Mouse (Mus musculus): ENCODE measurements around the gene Cela3a. TPM values are rescaled to one million over a fixed set of nuclear protein-coding genes. Genes with fewer than 3 reads are reported as not detected.
A peak's percentile ranks its signal among the peaks of the same experiment; 100 is the strongest.
"Not testable (repeated sequence)": the region's sequence is repeated elsewhere in the genome, so short reads cannot be mapped to it uniquely, and the experiment has no call there.

Gene Cela3a
- not detected in 2 replicates for total RNA-seq (2021)
- long read RNA-seq = 0 reads

- no peak for DNase-seq
Measured at GRCm38 (mm10) chr4:137409691-137410090, at the start of gene Cela3a. Cela3a (minus strand) TSS chr4:137409791.

GRCm38 (mm10) chr4:137458861-137459260, 49.3 kb upstream of the Cela3a start:
- DNase-seq = no peak

- no peak for DNase-seq
Measured at GRCm38 (mm10) chr4:137458310-137458709, 48.7 kb upstream of the Cela3a start.

- DNase-seq = no peak
Measured at GRCm38 (mm10) chr4:137457292-137457691, 47.7 kb upstream of the Cela3a start.

GRCm38 (mm10) chr4:137456581-137456980, 47.0 kb upstream of the Cela3a start:
- no peak for DNase-seq

GRCm38 (mm10) chr4:137454582-137454981, 45.0 kb upstream of the Cela3a start:
- no peak for DNase-seq

- no peak for DNase-seq
Measured at GRCm38 (mm10) chr4:137453234-137453767, 43.7 kb upstream of the Cela3a start, which contains the start of gene 1700013G24Rik. 1700013G24Rik (plus strand) TSS chr4:137453284.

GRCm38 (mm10) chr4:137452190-137452589, 42.6 kb upstream of the Cela3a start:
- DNase-seq = no peak

GRCm38 (mm10) chr4:137449715-137450114, 40.1 kb upstream of the Cela3a start:
- DNase-seq = no peak

GRCm38 (mm10) chr4:137449132-137449531, 39.5 kb upstream of the Cela3a start:
- no peak for DNase-seq

- DNase-seq = no peak
Measured at GRCm38 (mm10) chr4:137448641-137449040, 39.0 kb upstream of the Cela3a start.

GRCm38 (mm10) chr4:137448197-137448596, 38.6 kb upstream of the Cela3a start:
- peak; percentile 79 for DNase-seq

GRCm38 (mm10) chr4:137447363-137448196, 38.0 kb upstream of the Cela3a start:
- DNase-seq = no peak

- DNase-seq = no peak
Measured at GRCm38 (mm10) chr4:137445881-137446280, 36.3 kb upstream of the Cela3a start.

GRCm38 (mm10) chr4:137443625-137444024, 34.0 kb upstream of the Cela3a start:
- peak; percentile 83 for DNase-seq

- DNase-seq = no peak
Measured at GRCm38 (mm10) chr4:137441332-137441731, 31.7 kb upstream of the Cela3a start.

GRCm38 (mm10) chr4:137438842-137439241, 29.3 kb upstream of the Cela3a start:
- DNase-seq = no peak

GRCm38 (mm10) chr4:137436979-137437669, 27.5 kb upstream of the Cela3a start:
- DNase-seq = no peak

GRCm38 (mm10) chr4:137432700-137433550, 23.3 kb upstream of the Cela3a start:
- DNase-seq = not testable (repeated sequence)

GRCm38 (mm10) chr4:137430502-137430901, 20.9 kb upstream of the Cela3a start, which contains the start of gene Cela3b:
Cela3b (minus strand) TSS chr4:137430540.
- DNase-seq = no peak

GRCm38 (mm10) chr4:137417712-137418564, 8.3 kb upstream of the Cela3a start:
- DNase-seq = no peak
